Mouse (Mus musculus): ENCODE data around the gene Btn1a1.

- TF ChIP-seq CTCF (IDR thresholded peaks at IDR 0.05; ENCODE audit: insufficient read depth, low read length) (no peak), POLR2A (IDR thresholded peaks at IDR 0.05; ENCODE audit: borderline replicate concordance, extremely low read depth, low read depth, low read length) (no peak)
These were observed 32.5 kb downstream of the Btn1a1 start for GRCm38 (mm10) chr13:23433206-23433605.
